Mouse (Mus musculus) lung, adult 2 months (tissue): ENCODE results near the gene Pygl. TPM values are rescaled to one million over a fixed set of nuclear protein-coding genes. Genes with fewer than 3 reads are reported as not detected.

ENCODE experiments used
- DNase-seq: peaks from one replicate; pipeline ENCODE4 v3.0.0; 2022
- H3K4me1 ChIP-seq: fragments of 200-500 bp; 2 replicates; pipeline ENCODE4 v1.6.1; 2011; ENCODE audit warnings: low read length; ENCODE audit not compliant: control insufficient read depth, insufficient read depth
- H3K4me3 ChIP-seq: fragments of 200-500 bp; replicated peaks from 2 replicates; pipeline ENCODE3; 2011; ENCODE audit warnings: low read depth, mild to moderate bottlenecking, control low read depth, low read length; ENCODE audit errors: extremely low read depth
- CTCF ChIP-seq: fragments of 200-500 bp; IDR thresholded peaks from 2 replicates; pipeline ENCODE4 v1.5.1; 2011; ENCODE audit warnings: mild to moderate bottlenecking, low read length, control low read depth; ENCODE audit not compliant: insufficient read depth
- POLR2A ChIP-seq: fragments of 200-500 bp; IDR thresholded peaks from 2 replicates; pipeline ENCODE4 v1.6.1; 2011; ENCODE audit warnings: low read depth, mild to moderate bottlenecking, control low read depth, low read length, borderline replicate concordance; ENCODE audit errors: extremely low read depth
- WGBS: fragments of 180-500 bp; shearing (Covaris S2); methylation state at CpG from one replicate; pipeline ENCODE4 v1.1.7; 2018; 5-methylcytosine and 5-hydroxymethylcytosine counted together
- polyA plus RNA-seq: library from polyadenylated mRNA; depleted of rRNA; stranded (reverse); fragments of >200 nt; gene quantifications from 2 replicates; pipeline ENCODE4 v1.2.3, GENCODE M21; 2012

Gene Pygl
- polyA plus RNA-seq, 1 experiment = 43.4 TPM

DNA sequence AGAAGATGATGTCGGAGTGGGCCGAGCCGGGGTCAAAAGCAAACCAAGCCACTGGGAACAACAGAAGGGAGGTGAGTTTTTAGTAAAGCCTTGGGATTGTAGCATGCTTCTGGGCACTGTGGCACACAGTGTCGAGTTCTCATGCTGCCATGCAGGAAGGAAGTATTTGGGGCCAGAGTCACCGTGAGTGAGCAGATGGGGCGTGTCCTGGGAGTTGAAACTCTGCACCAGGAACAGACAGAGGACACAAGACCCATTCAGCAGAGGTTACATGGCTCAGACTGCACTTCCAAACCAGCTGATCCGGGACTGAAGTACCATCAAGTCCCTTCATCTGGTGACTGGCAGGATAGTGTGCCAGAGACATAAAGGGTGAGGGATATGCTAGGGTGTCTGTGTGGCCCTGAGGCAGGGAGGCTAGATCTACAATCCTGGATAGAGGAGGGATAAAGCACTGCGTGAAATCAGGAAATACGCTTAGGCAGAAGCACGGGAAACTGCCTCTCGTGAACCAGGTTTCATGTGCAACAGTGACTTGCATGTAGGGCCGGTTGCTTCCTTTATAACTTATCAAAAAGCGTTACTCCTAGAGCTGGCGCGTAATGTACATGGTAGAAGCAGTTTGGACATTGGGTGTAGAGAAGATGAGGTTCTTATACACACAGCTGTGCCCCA is 20.1 kb upstream of the Pygl start:
- no peak for DNase-seq
- no peak for TF ChIP-seq CTCF
- TF ChIP-seq POLR2A = no peak
- 56% methylated on average over 15 of the region's 15 CpGs for WGBS
- Histone ChIP-seq H3K4me1 (no peaks in the 10 kb centered on the region), H3K4me3 (no peak overlapping the region)

DNA sequence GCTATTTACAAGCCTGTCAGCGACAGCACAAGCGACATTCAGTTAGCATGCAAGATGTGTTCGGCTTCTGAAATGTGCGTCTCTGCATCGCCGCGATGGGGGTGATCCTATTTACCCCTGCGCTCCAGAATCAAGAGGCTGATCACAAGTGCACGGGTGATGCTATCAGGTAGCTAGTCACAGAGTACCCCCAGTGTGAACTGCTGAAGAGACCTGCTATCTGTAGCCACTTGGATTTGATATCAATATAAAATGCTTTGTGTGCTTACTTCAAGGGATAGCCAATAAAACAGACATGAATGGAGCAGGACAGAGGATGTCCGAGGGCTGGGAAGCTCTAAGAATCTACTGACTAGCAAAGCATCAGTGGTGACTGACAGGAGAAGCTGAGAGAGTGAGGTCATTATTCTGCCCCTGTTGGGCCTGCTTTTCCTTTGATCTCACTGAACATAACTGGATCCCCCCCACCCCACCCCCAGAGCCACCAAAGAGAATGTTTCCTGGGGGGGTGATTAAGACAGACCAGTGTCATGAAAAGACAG is 18.4 kb upstream of the Pygl start:
- Histone ChIP-seq H3K4me3 (no peak overlapping the region), H3K4me1 (no peaks in the 10 kb centered on the region)
- 89% methylated on average over 10 of the region's 10 CpGs for WGBS
- no peak for DNase-seq
- TF ChIP-seq CTCF (no peak), POLR2A (no peak)

- Histone ChIP-seq H3K4me3 (no peak overlapping the region), H3K4me1 (no peaks in the 10 kb centered on the region)
- TF ChIP-seq CTCF (no peak), POLR2A (no peak)
- WGBS = 61% methylated on average over 15 of the region's 15 CpGs
- no peak for DNase-seq
Measured at GRCm38 (mm10) chr12:70247683-70248474, 16.6 kb upstream of the Pygl start.

- DNase-seq = no peak
- Histone ChIP-seq H3K4me3 (no peak overlapping the region), H3K4me1 (no peaks in the 10 kb centered on the region)
- TF ChIP-seq POLR2A (no peak), CTCF (no peak)
- WGBS = 88% methylated on average over 7 of the region's 7 CpGs
Measured at GRCm38 (mm10) chr12:70242550-70242949, 11.3 kb upstream of the Pygl start.

DNA sequence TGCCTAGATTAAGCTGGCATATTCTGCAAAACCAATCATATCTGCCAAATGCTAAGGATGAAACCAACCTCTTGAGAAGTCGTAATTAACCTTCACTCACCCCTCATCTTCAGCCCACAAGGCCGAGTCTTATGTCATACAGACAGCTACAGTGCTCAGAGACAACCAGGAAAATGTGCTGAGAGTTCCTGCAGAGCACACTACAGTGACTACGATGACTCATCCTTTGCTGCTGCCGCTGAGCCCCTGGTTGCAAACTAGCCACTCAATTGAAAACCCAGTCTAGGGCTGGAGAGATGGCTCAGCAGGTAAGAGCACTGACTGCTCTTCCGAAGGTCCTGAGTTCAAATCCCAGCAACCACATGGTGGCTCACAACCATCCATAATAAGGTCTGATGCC is 8.5 kb upstream of the Pygl start:
- TF ChIP-seq POLR2A (no peak), CTCF (no peak)
- H3K4me3 ChIP-seq = no peak overlapping the region
- no peaks in the 10 kb centered on the region for H3K4me1 ChIP-seq
- DNase-seq = no peak
- 64% methylated on average over 5 of the region's 5 CpGs for WGBS

DNA sequence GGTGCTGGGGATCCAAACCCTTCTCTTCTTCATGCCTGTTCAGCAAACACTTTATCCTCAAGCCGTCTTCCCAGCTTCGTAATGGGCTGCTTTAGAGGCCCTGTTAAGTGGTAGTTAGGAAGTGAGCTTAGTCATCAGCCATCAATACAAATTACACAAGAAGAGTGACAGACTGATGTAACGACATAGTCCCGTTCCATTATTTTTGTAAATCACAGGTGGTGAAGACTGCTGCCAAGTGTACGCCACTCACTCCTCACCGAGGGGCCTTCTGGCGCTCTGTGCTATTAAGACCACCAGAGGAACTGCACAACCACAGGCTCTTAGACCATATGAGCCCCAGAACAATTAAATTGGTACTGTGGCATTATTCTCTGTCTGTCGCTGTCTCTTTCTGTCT is 7.3 kb upstream of the Pygl start:
- TF ChIP-seq CTCF (no peak), POLR2A (no peak)
- Histone ChIP-seq H3K4me1 (no peaks in the 10 kb centered on the region), H3K4me3 (no peak overlapping the region)
- DNase-seq = no peak
- 57% methylated on average over 8 of the region's 8 CpGs for WGBS

- peak overlapping the region; percentile 29 for H3K4me3 ChIP-seq
- DNase-seq = peak; percentile 68
- peaks cover 2% of the 10 kb centered on the region; the same call in 1 of the 2 replicates for H3K4me1 ChIP-seq
- TF ChIP-seq CTCF (peak; percentile 78), POLR2A (no peak)
- 1% methylated on average over 13 of the region's 13 CpGs for WGBS
Measured at GRCm38 (mm10) chr12:70234938-70235484, 3.7 kb upstream of the Pygl start.

- WGBS = 3% methylated on average over 6 of the region's 6 CpGs
- TF ChIP-seq CTCF (peak; percentile 95), POLR2A (no peak)
- no peak overlapping the region for H3K4me3 ChIP-seq
- H3K4me1 ChIP-seq = peaks cover 2% of the 10 kb centered on the region; the same call in 1 of the 2 replicates
- DNase-seq = no peak
Measured at GRCm38 (mm10) chr12:70234411-70234810, 3.1 kb upstream of the Pygl start.

DNA sequence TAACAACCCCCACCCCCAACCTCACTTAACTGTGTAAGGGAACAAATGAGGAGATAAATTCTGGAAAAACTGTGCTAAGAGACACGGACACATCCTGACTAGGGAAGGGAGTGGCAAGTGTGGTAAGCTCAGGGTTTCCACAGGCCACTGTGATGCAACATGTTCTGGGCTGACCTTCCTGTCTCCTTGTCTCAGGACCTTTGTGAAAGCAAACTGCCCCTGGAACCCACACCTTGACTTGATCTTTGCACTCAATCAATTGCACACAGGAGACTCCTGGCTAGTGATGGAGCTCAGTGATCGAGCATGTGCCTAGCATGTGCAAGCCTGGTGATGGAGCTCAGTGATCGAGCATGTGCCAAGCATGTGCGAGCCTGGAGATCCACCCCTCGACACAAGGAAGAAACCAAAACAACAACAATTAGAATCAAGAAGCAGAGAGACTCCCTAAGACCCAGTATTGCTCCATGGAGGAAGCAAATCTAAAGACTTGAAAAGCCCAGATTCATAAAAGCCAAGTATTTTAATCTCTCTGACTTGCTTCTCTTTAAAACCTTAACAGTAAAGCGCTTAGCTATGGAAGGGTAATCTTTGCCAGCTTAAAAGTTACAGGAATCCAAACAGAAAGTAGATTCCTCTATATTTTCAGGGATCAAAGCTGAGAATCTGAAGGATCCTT is 2.5 kb upstream of the Pygl start:
- Histone ChIP-seq H3K4me3 (no peak overlapping the region), H3K4me1 (peaks cover 2% of the 10 kb centered on the region; the same call in 1 of the 2 replicates)
- DNase-seq = no peak
- TF ChIP-seq POLR2A = no peak
- TF ChIP-seq CTCF = no peak
- 77% methylated on average over 6 of the region's 6 CpGs for WGBS
